Mouse (Mus musculus) forebrain, embryonic 16.5 days (tissue): ENCODE measurements at regions not wholly inside any gene's neighbourhood (a gene's known extent, or its start where the extent isn't known, plus 50 kb on each side); places are given as distances from the start of the nearest gene placed in this dataset.

Experiments used
- ATAC-seq: fragments of 200-750 bp; cut with Nextera tagmentation; 2 replicates; pipeline ENCODE4 v1.8.0; 2017; ENCODE audit warnings: mild to moderate bottlenecking, moderate library complexity
- H3K27ac ChIP-seq: fragments of 300-500 bp; sonication (generic); 2 replicates; pipeline ENCODE4 v1.5.1; 2014; ENCODE audit warnings: low read length, control low read depth
- H3K27me3 ChIP-seq: fragments of 300-500 bp; sonication (generic); replicated peaks from 2 replicates; pipeline ENCODE4 v1.6.1; 2014; ENCODE audit warnings: low read length; ENCODE audit not compliant: control insufficient read depth, insufficient read depth
- H3K36me3 ChIP-seq: fragments of 300-500 bp; sonication (generic); 2 replicates; pipeline ENCODE4 v1.6.1; 2014; ENCODE audit not compliant: control insufficient read depth, insufficient read depth
- H3K4me1 ChIP-seq: fragments of 300-500 bp; sonication (generic); replicated peaks from 2 replicates; pipeline ENCODE4 v1.6.1; 2014; ENCODE audit warnings: low read length; ENCODE audit not compliant: control insufficient read depth, insufficient read depth
- H3K4me2 ChIP-seq: fragments of 300-500 bp; sonication (generic); 2 replicates; pipeline ENCODE4 v1.6.1; 2014; ENCODE audit warnings: mild to moderate bottlenecking, low read length, control low read depth
- H3K4me3 ChIP-seq: fragments of 300-500 bp; sonication (generic); replicated peaks from 2 replicates; pipeline ENCODE4 v1.5.1; 2014; ENCODE audit warnings: mild to moderate bottlenecking, low read length, control low read depth
- H3K9ac ChIP-seq: fragments of 300-500 bp; sonication (generic); replicated peaks from 2 replicates; pipeline ENCODE4 v1.6.1; 2014; ENCODE audit warnings: low read depth, low read length, control low read depth
- H3K9me3 ChIP-seq: fragments of 300-500 bp; sonication (generic); 2 replicates; pipeline ENCODE4 v1.6.1; 2016; ENCODE audit warnings: low read length; ENCODE audit not compliant: control insufficient read depth
- WGBS: fragments of 180-500 bp; shearing (Covaris S2); extraction: QIAGEN DNeasy Blood & Tissue Kit; methylation state at CpG from one replicate; pipeline ENCODE4 v1.1.7; 2014; 5-methylcytosine and 5-hydroxymethylcytosine counted together

- Histone ChIP-seq H3K27me3 (no peaks in the 10 kb centered on the region), H3K27ac (no peak overlapping the region), H3K9me3 (peaks cover 11% of the 10 kb centered on the region), H3K4me3 (no peak overlapping the region), H3K36me3 (no peaks in the 10 kb centered on the region), H3K4me1 (no peaks in the 10 kb centered on the region), H3K9ac (no peak overlapping the region), H3K4me2 (no peak overlapping the region)
- no peak for ATAC-seq
- 91% methylated on average over 13 of the region's 13 CpGs for WGBS
Observed at GRCm38 (mm10) chr10:98840957-98841831, 73.0 kb upstream of the Atp2b1 start.

GRCm38 (mm10) chr10:98841860-98842259 is 72.3 kb upstream of the Atp2b1 start:
- no peak for ATAC-seq
- WGBS = 87% methylated on average over 3 of the region's 3 CpGs
- Histone ChIP-seq H3K9me3 (peaks cover 11% of the 10 kb centered on the region), H3K4me1 (no peaks in the 10 kb centered on the region), H3K4me2 (no peak overlapping the region), H3K9ac (no peak overlapping the region), H3K27ac (no peak overlapping the region), H3K27me3 (no peaks in the 10 kb centered on the region), H3K4me3 (no peak overlapping the region), H3K36me3 (no peaks in the 10 kb centered on the region)

- H3K36me3 ChIP-seq = no peaks in the 10 kb centered on the region
- WGBS = 87% methylated on average over 1 of the region's 1 CpGs
- no peak overlapping the region for H3K4me3 ChIP-seq
- H3K9ac ChIP-seq = no peak overlapping the region
- no peaks in the 10 kb centered on the region for H3K4me1 ChIP-seq
- no peak for ATAC-seq
- no peaks in the 10 kb centered on the region for H3K27me3 ChIP-seq
- H3K9me3 ChIP-seq = peaks cover 11% of the 10 kb centered on the region
- H3K4me2 ChIP-seq = no peak overlapping the region
- H3K27ac ChIP-seq = no peak overlapping the region
Observed at GRCm38 (mm10) chr10:98842721-98843120, 71.5 kb upstream of the Atp2b1 start.

DNA sequence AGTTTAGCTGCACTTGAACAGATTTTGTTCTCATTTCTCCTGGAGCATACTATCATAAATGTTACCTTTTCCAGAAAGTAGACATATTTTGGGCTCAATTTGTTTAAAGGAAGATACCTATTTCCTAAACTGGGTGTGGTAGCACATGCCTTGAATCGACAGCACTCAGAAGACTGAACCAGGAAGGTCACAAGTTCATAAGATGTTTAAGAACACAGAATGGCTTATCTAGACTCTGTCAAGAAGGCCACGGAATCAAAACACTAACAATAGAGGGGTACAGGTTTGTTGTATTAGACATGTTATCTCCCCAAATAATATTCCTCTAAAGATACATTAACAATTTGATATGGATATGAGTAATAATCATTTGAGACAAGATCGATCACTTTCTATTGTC is 64.4 kb upstream of the Atp2b1 start:
- 93% methylated on average over 3 of the region's 3 CpGs for WGBS
- H3K4me1 ChIP-seq = no peaks in the 10 kb centered on the region

GRCm38 (mm10) chr10:98857395-98857794 is 56.8 kb upstream of the Atp2b1 start:
- Histone ChIP-seq H3K4me3 (no peak overlapping the region), H3K9ac (no peak overlapping the region), H3K4me2 (no peak overlapping the region), H3K27ac (no peak overlapping the region), H3K27me3 (no peaks in the 10 kb centered on the region), H3K9me3 (no peaks in the 10 kb centered on the region), H3K36me3 (no peaks in the 10 kb centered on the region), H3K4me1 (no peaks in the 10 kb centered on the region)
- no peak for ATAC-seq
- WGBS = 50% methylated on average over 3 of the region's 3 CpGs

More for the DNA sequence above, 64.4 kb upstream of the Atp2b1 start:
- Histone ChIP-seq H3K27ac (no peak overlapping the region), H3K9me3 (0 out of 2 replicates have a peak, but pooled peaks cover 2% of the 10 kb centered on the region), H3K9ac (no peak overlapping the region), H3K27me3 (no peaks in the 10 kb centered on the region), H3K4me3 (no peak overlapping the region), H3K4me2 (no peak overlapping the region), H3K36me3 (no peaks in the 10 kb centered on the region)
- ATAC-seq = no peak

DNA sequence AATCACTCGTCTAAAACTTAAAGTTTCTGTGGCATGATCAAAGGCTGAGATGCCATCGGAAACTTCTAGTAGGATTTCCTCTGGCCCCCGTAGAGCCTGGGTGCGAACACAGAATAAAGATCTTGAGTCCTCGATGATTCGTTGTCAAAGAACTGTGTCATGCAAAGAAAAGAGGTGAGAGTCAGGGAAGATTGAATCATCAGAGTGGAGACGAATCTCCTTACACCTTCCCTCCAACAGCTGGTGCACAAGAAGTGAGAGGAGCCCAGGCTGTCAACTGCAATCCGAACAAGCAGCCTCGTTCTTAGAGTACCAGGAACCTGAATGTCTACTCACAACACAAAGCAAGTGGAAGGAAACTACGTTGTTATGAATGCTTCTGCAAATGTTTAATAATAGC is 52.7 kb upstream of the Atp2b1 start:
- Histone ChIP-seq H3K4me2 (no peak overlapping the region), H3K9ac (no peak overlapping the region), H3K27ac (no peak overlapping the region), H3K27me3 (no peaks in the 10 kb centered on the region), H3K4me3 (no peak overlapping the region), H3K36me3 (no peaks in the 10 kb centered on the region), H3K9me3 (no peaks in the 10 kb centered on the region), H3K4me1 (no peaks in the 10 kb centered on the region)
- 90% methylated on average over 10 of the region's 10 CpGs for WGBS
- no peak for ATAC-seq

DNA sequence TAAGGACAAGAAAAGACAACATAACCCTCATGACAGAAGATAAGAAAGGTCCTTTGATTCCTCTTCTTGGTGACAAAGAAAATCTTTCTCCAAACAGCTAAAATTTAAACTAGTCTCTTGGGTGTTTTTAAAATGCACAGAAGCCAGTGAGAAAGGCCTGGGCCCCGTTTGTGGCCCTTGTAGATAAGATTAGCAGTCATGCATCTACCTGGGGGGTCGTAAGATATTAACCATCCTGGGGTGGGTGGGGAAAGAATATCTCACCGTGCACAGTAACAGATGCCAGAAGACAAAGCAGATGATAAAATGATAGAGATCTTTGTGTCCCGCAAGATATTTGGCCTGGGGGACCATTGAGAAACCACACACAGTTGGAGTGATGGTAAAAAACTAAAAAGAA is 51.5 kb upstream of the Atp2b1 start:
- H3K27me3 ChIP-seq = no peaks in the 10 kb centered on the region
- 90% methylated on average over 4 of the region's 4 CpGs for WGBS
- no peak overlapping the region for H3K27ac ChIP-seq
- H3K9me3 ChIP-seq = no peaks in the 10 kb centered on the region
- ATAC-seq = no peak
- H3K9ac ChIP-seq = no peak overlapping the region
- no peak overlapping the region for H3K4me3 ChIP-seq
- no peaks in the 10 kb centered on the region for H3K36me3 ChIP-seq
- H3K4me1 ChIP-seq = no peaks in the 10 kb centered on the region
- no peak overlapping the region for H3K4me2 ChIP-seq

GRCm38 (mm10) chr10:98864384-98864783 is 49.8 kb upstream of the Atp2b1 start:
- Histone ChIP-seq H3K4me1 (no peaks in the 10 kb centered on the region), H3K36me3 (no peaks in the 10 kb centered on the region), H3K4me2 (no peak overlapping the region), H3K27ac (no peak overlapping the region), H3K4me3 (no peak overlapping the region), H3K27me3 (no peaks in the 10 kb centered on the region), H3K9ac (no peak overlapping the region), H3K9me3 (no peaks in the 10 kb centered on the region)
- 84% methylated on average over 5 of the region's 5 CpGs for WGBS
- no peak for ATAC-seq
